Mouse (Mus musculus) hindbrain, embryonic 12.5 days (tissue): ENCODE measurements around the gene Fam168a. TPM values are rescaled to one million over a fixed set of nuclear protein-coding genes. Genes with fewer than 3 reads are reported as not detected.

ENCODE experiments used
- ATAC-seq: fragments of 200-750 bp; cut with Nextera tagmentation; 2 replicates; pipeline ENCODE4 v1.8.0; 2017; ENCODE audit warnings: moderate TSS enrichment; ENCODE audit not compliant: low FRiP score
- H3K27ac ChIP-seq: fragments of 300-500 bp; sonication (generic); 2 replicates; pipeline ENCODE4 v1.5.1; 2016; ENCODE audit warnings: mild to moderate bottlenecking
- H3K27me3 ChIP-seq: fragments of 300-500 bp; sonication (generic); 2 replicates; pipeline ENCODE4 v1.6.1; 2016; ENCODE audit warnings: mild to moderate bottlenecking
- H3K36me3 ChIP-seq: fragments of 300-500 bp; sonication (generic); 2 replicates; pipeline ENCODE4 v1.6.1; 2016; ENCODE audit warnings: mild to moderate bottlenecking
- H3K4me1 ChIP-seq: fragments of 300-500 bp; sonication (generic); 2 replicates; pipeline ENCODE4 v1.6.1; 2016
- H3K4me2 ChIP-seq: fragments of 300-500 bp; sonication (generic); replicated peaks from 2 replicates; pipeline ENCODE4 v1.6.1; 2016; ENCODE audit warnings: mild to moderate bottlenecking
- H3K4me3 ChIP-seq: fragments of 300-500 bp; sonication (generic); 2 replicates; pipeline ENCODE4 v1.5.1; 2016; ENCODE audit warnings: mild to moderate bottlenecking
- H3K9ac ChIP-seq: fragments of 300-500 bp; sonication (generic); 2 replicates; pipeline ENCODE4 v1.6.1; 2016; ENCODE audit warnings: mild to moderate bottlenecking, moderate library complexity
- H3K9me3 ChIP-seq: fragments of 300-500 bp; sonication (generic); replicated peaks from 2 replicates; pipeline ENCODE4 v1.6.1; 2016; ENCODE audit warnings: mild to moderate bottlenecking
- WGBS: fragments of 180-500 bp; shearing (Covaris S2); methylation state at CpG from one replicate; pipeline ENCODE4 v1.1.7; 2016; 5-methylcytosine and 5-hydroxymethylcytosine counted together
- polyA plus RNA-seq: library from polyadenylated mRNA; unstranded; fragments of >200 nt; fragmentation: Nextera tagmentation; extraction: Ambion mirVana; gene quantifications from 2 replicates; pipeline ENCODE4 v1.2.1, GENCODE M21; 2016

Fam168a gene
- polyA plus RNA-seq, 1 experiment from 2014 or later = 64.7 TPM

- Histone ChIP-seq H3K4me1 (0 out of 2 replicates have a peak, but pooled peaks cover 5% of the 10 kb centered on the region), H3K9ac (no peak overlapping the region)
Observed at GRCm38 (mm10) chr7:100678948-100679880, 27.2 kb upstream of the Fam168a start.

GRCm38 (mm10) chr7:100681132-100681531 lies 25.3 kb upstream of the Fam168a start:
- Histone ChIP-seq H3K9me3 (no peaks in the 10 kb centered on the region), H3K27ac (no peak overlapping the region), H3K4me1 (0 out of 2 replicates have a peak, but pooled peaks cover 5% of the 10 kb centered on the region), H3K9ac (no peak overlapping the region), H3K4me2 (no peak overlapping the region), H3K4me3 (no peak overlapping the region), H3K27me3 (no peaks in the 10 kb centered on the region), H3K36me3 (no peaks in the 10 kb centered on the region)
- ATAC-seq = no peak
- WGBS = 55% methylated on average over 5 of the region's 5 CpGs

More at GRCm38 (mm10) chr7:100678948-100679880, 27.2 kb upstream of the Fam168a start:
- H3K36me3 ChIP-seq = no peaks in the 10 kb centered on the region
- H3K27ac ChIP-seq = no peak overlapping the region
- no peak overlapping the region for H3K4me2 ChIP-seq
- ATAC-seq = no peak
- 66% methylated on average over 15 of the region's 15 CpGs for WGBS
- H3K4me3 ChIP-seq = no peak overlapping the region
- H3K27me3 ChIP-seq = no peaks in the 10 kb centered on the region
- H3K9me3 ChIP-seq = no peaks in the 10 kb centered on the region

DNA sequence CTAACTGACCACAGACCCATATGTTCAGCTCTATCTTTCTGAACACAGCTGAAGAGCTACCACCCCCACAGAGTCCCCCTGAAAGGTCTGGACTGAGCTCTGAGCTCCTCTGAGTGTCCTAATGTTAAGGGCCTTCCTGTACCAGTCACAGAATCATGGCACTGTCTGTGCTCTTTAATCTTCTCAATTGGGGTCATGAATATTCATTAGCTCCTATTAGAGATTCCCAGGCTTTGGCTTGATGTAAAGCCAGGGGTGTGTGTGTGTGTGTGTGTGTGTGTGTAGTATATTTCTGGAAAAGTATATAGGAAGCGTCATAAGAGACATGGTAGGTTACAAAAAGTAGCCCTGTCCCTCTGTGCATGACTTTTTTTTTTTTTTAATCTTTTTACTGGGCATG lies 23.2 kb upstream of the Fam168a start:
- no peak for ATAC-seq
- H3K4me2 ChIP-seq = no peak overlapping the region
- no peaks in the 10 kb centered on the region for H3K9me3 ChIP-seq
- no peaks in the 10 kb centered on the region for H3K27me3 ChIP-seq
- no peak overlapping the region for H3K27ac ChIP-seq
- H3K36me3 ChIP-seq = no peaks in the 10 kb centered on the region
- H3K4me1 ChIP-seq = 0 out of 2 replicates have a peak, but pooled peaks cover 5% of the 10 kb centered on the region
- H3K4me3 ChIP-seq = no peak overlapping the region
- no peak overlapping the region for H3K9ac ChIP-seq
- WGBS = 82% methylated on average over 1 of the region's 1 CpGs

DNA sequence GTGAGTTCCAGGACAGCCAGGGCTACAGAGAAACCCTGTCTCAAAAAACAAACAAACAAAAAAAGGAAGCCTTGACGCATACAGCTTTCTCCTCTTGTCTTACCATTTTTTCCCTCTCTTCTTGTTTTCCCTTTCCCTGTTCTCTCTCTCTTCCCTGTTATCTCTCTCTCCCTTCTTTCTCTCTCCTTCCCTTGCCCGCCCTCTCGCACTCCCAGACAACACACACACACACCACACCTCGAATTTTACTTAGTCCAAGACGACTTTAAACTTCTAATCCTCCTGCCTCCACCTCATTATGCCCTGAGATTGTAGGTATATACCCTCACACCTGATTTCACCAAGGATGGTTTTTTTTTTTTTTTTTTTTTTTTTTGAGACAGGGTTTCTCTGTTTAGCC lies 22.4 kb upstream of the Fam168a start:
- no peaks in the 10 kb centered on the region for H3K9me3 ChIP-seq
- no peak overlapping the region for H3K4me2 ChIP-seq
- WGBS = 73% methylated on average over 5 of the region's 5 CpGs
- ATAC-seq = no peak
- no peak overlapping the region for H3K9ac ChIP-seq
- 0 out of 2 replicates have a peak, but pooled peaks cover 5% of the 10 kb centered on the region for H3K4me1 ChIP-seq
- H3K36me3 ChIP-seq = no peaks in the 10 kb centered on the region
- H3K4me3 ChIP-seq = no peak overlapping the region
- no peaks in the 10 kb centered on the region for H3K27me3 ChIP-seq
- no peak overlapping the region for H3K27ac ChIP-seq

DNA sequence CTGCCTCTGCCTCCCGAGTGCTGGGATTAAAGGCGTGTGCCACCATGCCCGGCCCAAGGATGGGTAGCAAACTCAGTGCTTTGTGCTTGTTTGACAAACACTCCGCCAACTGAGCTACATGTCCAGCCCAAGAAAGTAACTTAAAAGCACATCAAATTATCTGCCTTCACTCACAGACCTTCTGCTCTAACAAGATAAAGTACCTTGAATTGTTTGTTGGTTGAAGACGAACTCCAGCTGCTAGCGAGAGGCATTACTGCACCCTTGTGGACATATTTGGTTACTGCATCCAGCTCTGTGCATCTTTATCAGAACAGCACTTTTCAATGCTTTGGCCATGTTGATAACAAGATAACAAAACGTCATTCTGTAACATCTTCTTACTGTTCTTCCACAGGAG lies 21.9 kb upstream of the Fam168a start:
- no peaks in the 10 kb centered on the region for H3K36me3 ChIP-seq
- 52% methylated on average over 7 of the region's 7 CpGs for WGBS
- no peak for ATAC-seq

GRCm38 (mm10) chr7:100685061-100686030 lies 21.1 kb upstream of the Fam168a start:
- H3K4me1 ChIP-seq = 0 out of 2 replicates have a peak, but pooled peaks cover 2% of the 10 kb centered on the region
- H3K36me3 ChIP-seq = no peaks in the 10 kb centered on the region
- no peak overlapping the region for H3K27ac ChIP-seq
- H3K9me3 ChIP-seq = no peaks in the 10 kb centered on the region
- no peak overlapping the region for H3K4me2 ChIP-seq
- no peaks in the 10 kb centered on the region for H3K27me3 ChIP-seq
- peak; percentile 43; the same call in 1 of the 2 replicates for ATAC-seq
- H3K9ac ChIP-seq = no peak overlapping the region
- WGBS = 45% methylated on average over 13 of the region's 13 CpGs
- H3K4me3 ChIP-seq = no peak overlapping the region

More for the DNA sequence above, 21.9 kb upstream of the Fam168a start:
- Histone ChIP-seq H3K9me3 (no peaks in the 10 kb centered on the region), H3K9ac (no peak overlapping the region), H3K27me3 (no peaks in the 10 kb centered on the region), H3K4me1 (0 out of 2 replicates have a peak, but pooled peaks cover 2% of the 10 kb centered on the region), H3K4me2 (no peak overlapping the region), H3K27ac (no peak overlapping the region), H3K4me3 (no peak overlapping the region)

GRCm38 (mm10) chr7:100688471-100688870 lies 18.0 kb upstream of the Fam168a start:
- Histone ChIP-seq H3K36me3 (no peaks in the 10 kb centered on the region), H3K9ac (no peak overlapping the region), H3K4me3 (no peak overlapping the region), H3K27ac (no peak overlapping the region), H3K9me3 (no peaks in the 10 kb centered on the region), H3K4me1 (no peaks in the 10 kb centered on the region), H3K27me3 (no peaks in the 10 kb centered on the region), H3K4me2 (no peak overlapping the region)
- no peak for ATAC-seq
- 89% methylated on average over 7 of the region's 7 CpGs for whole genome bisulfite sequencing

DNA sequence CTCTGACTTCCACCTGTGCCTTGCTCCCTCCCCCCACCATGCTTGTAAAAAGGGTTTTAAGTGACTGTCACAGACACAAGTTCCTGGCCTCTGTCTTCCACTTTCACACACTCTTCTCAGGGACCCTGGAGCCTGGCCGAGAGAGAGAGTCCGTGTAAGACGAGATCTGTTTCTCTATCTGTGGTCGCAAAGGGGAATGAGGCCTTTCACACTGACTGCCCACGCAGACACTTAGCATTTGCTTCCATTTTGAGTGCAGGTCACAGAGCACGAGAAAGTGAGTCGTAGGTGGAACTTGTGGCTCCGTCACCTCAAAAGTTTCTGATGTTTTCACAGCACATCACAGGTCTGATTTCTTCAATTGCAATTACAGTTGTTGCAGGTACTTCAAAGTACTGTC lies 13.2 kb upstream of the Fam168a start:
- Histone ChIP-seq H3K27ac (no peak overlapping the region), H3K4me1 (no peaks in the 10 kb centered on the region), H3K27me3 (no peaks in the 10 kb centered on the region), H3K4me2 (no peak overlapping the region), H3K36me3 (no peaks in the 10 kb centered on the region), H3K9ac (no peak overlapping the region), H3K9me3 (no peaks in the 10 kb centered on the region), H3K4me3 (no peak overlapping the region)
- WGBS = 69% methylated on average over 8 of the region's 8 CpGs
- ATAC-seq = no peak

- WGBS = 44% methylated on average over 8 of the region's 8 CpGs
- ATAC-seq = no peak
Observed at GRCm38 (mm10) chr7:100699771-100700770, 6.4 kb upstream of the Fam168a start.

DNA sequence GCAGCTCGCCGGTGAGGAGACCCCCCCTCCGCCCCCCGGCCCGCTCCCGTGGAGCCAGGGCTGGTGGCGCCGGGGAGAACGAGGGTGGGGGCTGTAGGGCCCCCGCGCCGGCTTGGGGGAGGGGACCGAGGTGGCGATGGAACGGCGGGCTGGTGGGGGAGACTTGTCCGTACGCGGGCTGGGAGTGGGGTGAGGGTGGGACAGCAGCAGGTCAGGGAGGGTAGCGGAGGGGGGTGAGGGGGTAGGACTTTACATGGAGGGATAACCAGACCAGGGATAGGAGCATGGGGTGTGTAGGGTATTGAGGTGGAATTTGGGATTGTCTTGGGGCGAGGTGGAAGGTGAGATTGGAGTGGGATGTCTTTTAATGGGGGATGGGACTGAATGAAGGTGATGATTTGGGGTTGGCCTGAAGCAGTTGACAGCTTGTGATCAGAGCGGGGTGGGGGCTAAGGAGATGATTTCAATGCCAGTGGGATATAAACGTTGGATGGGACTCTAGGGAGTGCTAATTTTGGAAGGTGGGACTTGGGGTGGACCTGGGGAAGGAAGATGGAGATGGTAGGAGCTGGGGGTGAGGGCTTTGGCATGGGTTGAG lies 547 bp downstream of the Fam168a start:
- Histone ChIP-seq H3K36me3 (no peaks in the 10 kb centered on the region), H3K9ac (peak overlapping the region; percentile 94), H3K27me3 (no peaks in the 10 kb centered on the region), H3K4me1 (peaks cover 15% of the 10 kb centered on the region), H3K4me3 (peak overlapping the region; percentile 84), H3K27ac (peak overlapping the region; percentile 100), H3K9me3 (no peaks in the 10 kb centered on the region), H3K4me2 (peak overlapping the region; percentile 59)
- peak; percentile 66 for ATAC-seq
- under 1% methylated on average over 23 of the region's 23 CpGs for WGBS

More at GRCm38 (mm10) chr7:100699771-100700770, 6.4 kb upstream of the Fam168a start:
- Histone ChIP-seq H3K4me2 (no peak overlapping the region), H3K4me3 (no peak overlapping the region), H3K27me3 (no peaks in the 10 kb centered on the region), H3K9me3 (no peaks in the 10 kb centered on the region), H3K36me3 (no peaks in the 10 kb centered on the region), H3K4me1 (no peaks in the 10 kb centered on the region), H3K9ac (no peak overlapping the region), H3K27ac (no peak overlapping the region)

GRCm38 (mm10) chr7:100718741-100719140 lies 12.3 kb downstream of the Fam168a start:
- 92% methylated on average over 5 of the region's 5 CpGs for WGBS
- no peak for ATAC-seq
- Histone ChIP-seq H3K36me3 (no peaks in the 10 kb centered on the region), H3K27ac (no peak overlapping the region), H3K4me3 (no peak overlapping the region), H3K9me3 (no peaks in the 10 kb centered on the region), H3K27me3 (no peaks in the 10 kb centered on the region), H3K4me1 (peaks cover 16% of the 10 kb centered on the region), H3K4me2 (no peak overlapping the region), H3K9ac (no peak overlapping the region)
